Mouse (Mus musculus) thymus, adult 2 months (tissue): Measurements from ENCODE around the gene Stx5a.

Experiments used
- CTCF ChIP-seq: fragments of 200-500 bp; IDR thresholded peaks from 2 replicates; pipeline ENCODE4 v1.5.1; 2012; ENCODE audit warnings: mild to moderate bottlenecking, control low read depth, low read length, moderate library complexity, borderline replicate concordance; ENCODE audit not compliant: control insufficient read depth, poor library complexity, insufficient read depth; ENCODE audit errors: extremely low read depth
- POLR2A ChIP-seq: fragments of 200-500 bp; IDR thresholded peaks from 2 replicates; pipeline ENCODE4 v1.6.1; 2012; ENCODE audit warnings: mild to moderate bottlenecking, low read length, control low read depth, moderate library complexity; ENCODE audit not compliant: control insufficient read depth, poor library complexity, insufficient read depth; ENCODE audit errors: extremely low read depth

DNA sequence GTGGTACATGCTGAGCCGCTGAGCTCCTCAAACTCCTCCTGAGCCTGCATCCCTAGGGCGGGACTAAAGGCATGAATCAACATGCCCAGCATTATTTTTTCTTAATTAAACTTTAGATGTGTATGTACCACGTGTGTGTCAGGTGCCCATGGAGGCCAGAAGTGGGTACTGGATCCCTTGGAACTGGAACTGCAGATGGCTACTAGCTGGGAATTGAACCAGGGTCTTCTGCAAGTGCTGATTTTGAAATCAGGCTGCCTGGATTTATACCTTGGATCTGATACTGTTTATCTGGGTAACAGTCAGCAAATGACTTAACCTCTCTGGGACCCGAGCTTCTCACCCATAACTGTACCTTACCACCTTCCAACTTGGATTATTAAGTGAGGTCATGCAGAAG lies 19.2 kb upstream of the Stx5a start:
- TF ChIP-seq CTCF (no peak), POLR2A (no peak)
